Mouse (Mus musculus) erythroid progenitor cell, adult 5-6 weeks (primary cell): ENCODE results near the gene Gm39566. TPM values are rescaled to one million over a fixed set of nuclear protein-coding genes. Genes with fewer than 3 reads are reported as not detected.

Source experiments
- ATAC-seq: replicated peaks from 2 replicates; pipeline ENCODE4 v1.8.0; 2016; ENCODE audit warnings: moderate number of reproducible peaks, mild to moderate bottlenecking, moderate TSS enrichment, inconsistent platforms; ENCODE audit not compliant: poor library complexity, low FRiP score, severe bottlenecking
- total RNA-seq, 2 experiments: library from RNA; stranded (forward) in 1 of 2; stranded (reverse) in 1 of 2; fragments of 150-400 nt in 1 of 2; fragments of 186-747, 209-891 nt in 1 of 2; gene quantifications; 2 replicates each; pipeline versions ENCODE4 v1.2.3 to v1.2.4; 2015 to 2017; ENCODE audit warnings: low replicate concordance in 2 of 2

Gm39566 gene
- total RNA-seq, 2 experiments from 2014 or later, result not detected

GRCm38 (mm10) chr11:69835326-69835965, 20.3 kb upstream of the Gm39566 start:
- ATAC-seq, result no peak

GRCm38 (mm10) chr11:69834001-69834549, 19.0 kb upstream of the Gm39566 start:
- ATAC-seq, result peak; percentile 55

GRCm38 (mm10) chr11:69833554-69833953, 18.5 kb upstream of the Gm39566 start:
- no peak for ATAC-seq

DNA sequence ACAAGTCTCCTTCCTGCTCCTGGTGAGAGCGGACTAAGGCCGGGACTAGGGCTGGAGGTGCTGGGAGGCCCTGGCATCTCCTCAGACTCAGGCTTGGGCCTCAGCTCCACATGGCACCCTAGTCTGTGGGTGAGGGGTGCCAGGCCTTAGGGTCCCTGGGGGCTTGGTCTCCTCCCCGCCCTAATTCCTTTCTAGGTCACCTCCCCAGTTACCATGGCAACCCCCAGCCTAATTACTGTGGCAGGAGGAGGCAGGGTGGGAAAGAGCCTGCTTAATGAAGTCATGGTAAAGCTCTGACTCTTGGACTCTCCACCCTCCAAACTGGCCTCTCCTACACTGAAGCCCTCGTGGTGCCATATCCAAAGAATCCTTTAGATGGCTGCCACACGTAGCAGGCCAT, 13.7 kb upstream of the Gm39566 start:
- no peak for ATAC-seq

- ATAC-seq, result no peak
These were observed 8.4 kb upstream of the Gm39566 start for GRCm38 (mm10) chr11:69823456-69823855.

GRCm38 (mm10) chr11:69822080-69822479, 7.0 kb upstream of the Gm39566 start, which contains the start of gene Spem1:
Spem1 (minus strand) TSS chr11:69822180.
- no peak for ATAC-seq

DNA sequence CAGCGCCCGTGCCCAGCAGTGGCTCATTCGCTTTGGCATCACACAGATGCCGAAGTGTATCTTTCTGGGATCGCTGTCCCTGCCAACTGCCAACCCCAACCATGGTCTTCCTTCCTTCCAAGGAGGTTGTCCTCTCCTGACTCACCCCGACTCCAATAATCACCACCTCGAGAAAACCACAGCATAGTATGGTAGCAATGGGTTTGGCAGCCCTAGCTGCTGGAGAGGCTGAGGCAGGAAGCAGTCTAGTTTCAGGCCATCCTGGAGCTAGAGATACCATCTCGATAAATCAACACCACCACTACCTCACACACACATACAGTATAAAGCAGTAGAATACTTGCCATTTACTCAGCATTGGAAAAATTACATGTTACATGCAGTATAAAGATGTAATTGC, 3.8 kb upstream of the Gm39566 start:
- no peak for ATAC-seq

DNA sequence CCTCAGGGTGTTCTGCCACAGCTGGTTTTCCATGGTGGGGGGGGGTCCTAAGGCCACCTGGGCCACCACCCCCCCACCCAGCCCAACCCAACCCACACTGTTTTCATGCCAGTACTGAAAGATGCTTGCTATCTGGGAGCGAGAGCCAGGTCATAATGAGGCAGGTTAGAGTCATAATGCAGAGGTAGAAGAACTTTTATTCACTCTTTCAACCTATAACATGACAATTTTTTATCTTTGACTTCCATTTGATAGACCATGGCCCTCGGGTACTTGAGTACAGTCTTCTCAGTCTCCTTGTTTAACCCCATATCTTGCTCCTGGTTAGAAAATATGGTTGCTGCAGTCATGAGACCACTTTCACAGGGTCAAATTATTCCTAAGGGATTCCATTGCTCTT, 3.3 kb upstream of the Gm39566 start, which contains the start of gene Spem2:
Gene Spem2, minus strand, starts transcription at position 101 of the 400 bp plus-strand sequence.
- no peak for ATAC-seq

- no peak for ATAC-seq
These were observed 1.4 kb upstream of the Gm39566 start for GRCm38 (mm10) chr11:69816520-69816919.

- ATAC-seq, result no peak
These were observed 4.8 kb downstream of the Gm39566 start for GRCm38 (mm10) chr11:69810280-69810679.

DNA sequence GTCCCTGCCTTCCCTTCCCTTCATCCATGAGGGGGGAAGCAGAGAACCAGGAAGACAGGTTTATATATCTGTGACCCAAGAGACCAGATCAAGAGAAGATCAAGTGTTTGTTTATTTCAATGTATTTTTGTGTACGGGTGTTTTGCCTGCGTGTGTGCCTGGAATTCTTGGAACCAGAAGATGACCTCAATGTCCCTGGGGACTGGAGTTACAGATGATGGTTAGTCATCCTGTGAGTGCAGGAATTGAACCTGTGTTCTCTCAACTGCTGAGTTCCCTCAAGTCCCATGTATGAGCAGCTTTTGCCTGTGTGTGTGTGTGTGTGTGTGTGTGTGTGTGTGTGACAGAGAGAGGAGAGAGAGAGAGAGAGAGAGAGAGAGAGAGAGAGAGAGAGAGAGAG, 7.5 kb downstream of the Gm39566 start:
- no peak for ATAC-seq

DNA sequence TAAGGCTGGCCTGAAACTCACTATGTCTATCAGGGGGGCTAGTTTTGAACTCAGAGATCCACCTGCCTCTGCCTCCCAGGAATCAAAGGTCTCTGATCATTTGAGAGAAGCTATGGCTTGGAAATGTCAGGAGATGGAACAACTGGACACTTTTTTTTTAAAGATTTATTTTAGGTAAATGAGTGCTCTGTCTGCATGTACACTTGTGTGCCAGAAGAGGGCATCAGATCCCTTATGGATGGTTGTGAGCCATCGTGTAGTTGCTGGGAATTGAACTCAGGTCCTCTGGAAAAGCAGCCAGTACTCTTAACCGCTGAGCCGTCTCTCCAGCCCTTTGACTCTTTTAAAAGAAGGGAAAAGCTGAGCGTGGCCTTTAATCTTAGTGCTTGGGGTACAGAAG, 8.7 kb downstream of the Gm39566 start:
- no peak for ATAC-seq

DNA sequence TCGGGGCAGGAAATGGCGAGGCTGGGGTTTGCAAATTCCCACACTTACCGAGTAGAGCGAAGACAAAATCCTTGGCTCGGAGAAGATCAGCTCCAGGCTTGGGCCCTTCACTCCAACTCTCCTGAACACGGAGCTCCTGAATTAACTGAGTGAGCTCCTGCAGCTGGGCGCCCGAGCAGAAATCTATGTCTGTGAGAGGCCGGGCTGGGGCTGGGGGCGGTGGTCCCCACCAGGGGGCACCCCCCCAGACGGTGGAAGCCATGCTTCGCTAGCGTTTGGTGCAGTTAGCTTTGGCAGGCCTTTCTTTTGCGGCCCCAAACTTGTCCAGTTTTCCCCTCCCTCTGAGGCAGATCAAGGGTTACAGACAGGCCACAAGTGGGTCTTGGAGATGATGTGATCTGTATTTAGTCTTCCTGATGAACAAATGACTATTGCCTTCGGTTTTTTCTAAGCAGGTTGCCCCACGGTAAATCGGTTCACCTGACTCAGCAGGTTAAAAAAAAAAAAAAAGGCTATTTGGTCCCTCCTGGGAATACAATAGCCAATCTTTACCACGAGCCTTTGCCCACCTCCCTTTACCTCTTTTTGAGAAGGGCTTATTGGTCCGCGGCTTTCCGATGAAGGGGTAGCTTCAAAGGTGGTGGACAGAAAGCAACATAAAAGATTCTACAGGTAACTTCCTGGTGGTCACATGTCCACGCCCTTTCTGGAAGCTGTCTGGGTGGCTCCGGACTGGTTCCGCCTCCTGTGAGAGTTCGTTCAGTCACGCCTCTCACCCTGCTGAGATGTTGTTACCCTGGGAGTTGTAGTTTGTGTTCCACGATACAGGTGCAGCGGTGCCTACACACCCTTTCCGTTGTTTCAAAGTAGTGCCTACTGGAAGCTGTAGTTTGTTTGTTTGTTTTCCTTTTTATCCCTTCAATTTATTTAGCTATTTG, 9.9 kb downstream of the Gm39566 start, which contains the start of gene Tmem102:
Gene Tmem102, minus strand, starts transcription at position 653 of the 938 bp plus-strand sequence.
- no peak for ATAC-seq

GRCm38 (mm10) chr11:69804652-69804940, 10.5 kb downstream of the Gm39566 start:
- no peak for ATAC-seq

- 0 out of 2 replicates have a peak, but pooled peaks have one; percentile 49 for ATAC-seq
These were observed 11.1 kb downstream of the Gm39566 start for GRCm38 (mm10) chr11:69803786-69804651.

GRCm38 (mm10) chr11:69803328-69803727, 11.8 kb downstream of the Gm39566 start:
- no peak for ATAC-seq

GRCm38 (mm10) chr11:69802648-69803105, 12.4 kb downstream of the Gm39566 start:
- no peak for ATAC-seq

DNA sequence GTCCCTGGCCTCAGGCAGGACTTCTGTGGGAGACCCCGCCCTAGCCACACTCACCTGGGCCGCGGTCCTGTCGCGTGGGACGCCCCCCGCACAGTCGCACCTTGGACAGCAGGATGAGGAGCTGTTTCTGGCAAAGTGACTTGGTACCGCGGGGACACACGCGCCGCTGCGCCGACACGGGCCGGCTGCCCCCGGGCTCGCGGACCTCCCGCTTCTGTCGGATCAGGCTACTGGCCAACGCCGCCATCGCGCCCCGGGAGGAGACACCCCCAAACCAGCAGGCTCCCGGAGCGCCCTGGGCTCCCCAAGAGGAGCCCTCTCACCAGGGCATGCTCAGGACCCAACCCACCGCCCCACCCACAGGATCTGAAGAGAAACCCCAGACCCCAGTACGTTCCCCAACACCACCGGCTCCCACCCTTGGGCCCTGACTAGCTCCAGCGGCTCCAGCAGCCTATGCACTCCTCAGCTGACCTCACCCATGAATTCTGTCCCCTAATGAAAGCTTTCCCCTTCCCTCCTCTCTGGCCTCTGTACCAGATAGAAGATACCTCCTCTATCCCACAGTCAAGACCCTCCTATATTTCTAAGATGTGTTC, 13.6 kb downstream of the Gm39566 start, which contains the start of gene Fgf11:
Gene Fgf11, minus strand, starts transcription at position 479 of the 599 bp plus-strand sequence.
- ATAC-seq, result no peak
